Mouse (Mus musculus): ENCODE results near the gene Map4. TPM values are rescaled to one million over a fixed set of nuclear protein-coding genes. Genes with fewer than 3 reads are reported as not detected.
"Not testable (repeated sequence)": the region's sequence is repeated elsewhere in the genome, so short reads cannot be mapped to it uniquely, and the experiment has no call there.

Gene Map4
- polyA plus RNA-seq, 1 experiment from 2014 or later: 25.4 TPM

- peak within 1 kb of the TSS; percentile 76 for H3K4me2 ChIP-seq (replicated peaks; ENCODE audit: low read depth)
- WGBS: under 1% methylated on average over 17 of the region's 17 CpGs
These were observed 186.5 kb downstream of the Map4 start, which contains the start of gene Dhx30 for GRCm38 (mm10) chr9:110117779-110118139. Gene Dhx30 (minus strand): TSS chr9:110117830.

GRCm38 (mm10) chr9:110118249-110118648 is 187.0 kb downstream of the Map4 start:
- Histone ChIP-seq H3K27me3 (ENCODE audit: control insufficient read depth, insufficient read depth, low read length) (no peaks in the 10 kb centered on the region), H3K4me2 (replicated peaks; ENCODE audit: low read depth) (peak overlapping the region; percentile 76), H3K4me3 (ENCODE audit: low read depth, low read length) (peak overlapping the region; percentile 88), H3K27ac (replicated peaks) (peak overlapping the region; percentile 97; the same call in 1 of the 2 replicates), H3K9ac (ENCODE audit: low read length) (peak overlapping the region; percentile 86), H3K4me1 (replicated peaks; ENCODE audit: control insufficient read depth, insufficient read depth) (no peaks in the 10 kb centered on the region), H3K36me3 (ENCODE audit: control insufficient read depth, insufficient read depth, low read length) (no peaks in the 10 kb centered on the region), H3K9me3 (ENCODE audit: control insufficient read depth, low read length) (no peaks in the 10 kb centered on the region)
- DNase-seq (ENCODE audit: low spot score) (no peak), ATAC-seq (ENCODE audit: low FRiP score, low TSS enrichment) (no peak)
- TF ChIP-seq CTCF (IDR thresholded peaks at IDR 0.05; ENCODE audit: low read depth) (no peak), EP300 (optimal IDR thresholded peaks at IDR 0.05) (no peak)
- WGBS: 70% methylated on average over 1 of the region's 1 CpGs

More at GRCm38 (mm10) chr9:110117779-110118139, 186.5 kb downstream of the Map4 start, which contains the start of gene Dhx30:
- no peaks in the 10 kb centered on the region; the same call in 1 of the 2 replicates for H3K36me3 ChIP-seq (ENCODE audit: control insufficient read depth, insufficient read depth, low read length)
- DNase-seq (ENCODE audit: low spot score): no peak
- peak within 1 kb of the TSS; percentile 88 for H3K4me3 ChIP-seq (ENCODE audit: low read depth, low read length)
- no peaks in the 10 kb centered on the region for H3K27me3 ChIP-seq (ENCODE audit: control insufficient read depth, insufficient read depth, low read length)
- H3K9ac ChIP-seq (ENCODE audit: low read length): peak within 1 kb of the TSS; percentile 86
- H3K4me1 ChIP-seq (replicated peaks; ENCODE audit: control insufficient read depth, insufficient read depth): no peaks in the 10 kb centered on the region
- H3K9me3 ChIP-seq (ENCODE audit: control insufficient read depth, low read length): no peaks in the 10 kb centered on the region
- TF ChIP-seq EP300 (optimal IDR thresholded peaks at IDR 0.05) (no peak), CTCF (IDR thresholded peaks at IDR 0.05; ENCODE audit: low read depth) (no peak)
- H3K27ac ChIP-seq (replicated peaks): peak within 1 kb of the TSS; percentile 97
- no peak; the same call in 1 of the 2 replicates for ATAC-seq (ENCODE audit: low FRiP score, low TSS enrichment)

GRCm38 (mm10) chr9:110121424-110121823 is 190.2 kb downstream of the Map4 start:
- Histone ChIP-seq H3K9me3 (ENCODE audit: control insufficient read depth, low read length) (no peaks in the 10 kb centered on the region), H3K4me1 (replicated peaks; ENCODE audit: control insufficient read depth, insufficient read depth) (no peaks in the 10 kb centered on the region), H3K27me3 (ENCODE audit: control insufficient read depth, insufficient read depth, low read length) (no peaks in the 10 kb centered on the region), H3K36me3 (ENCODE audit: control insufficient read depth, insufficient read depth, low read length) (no peaks in the 10 kb centered on the region), H3K27ac (replicated peaks) (no peak overlapping the region), H3K4me2 (replicated peaks; ENCODE audit: low read depth) (no peak overlapping the region), H3K4me3 (ENCODE audit: low read depth, low read length) (no peak overlapping the region), H3K9ac (ENCODE audit: low read length) (no peak overlapping the region)
- WGBS: 65% methylated on average over 4 of the region's 4 CpGs
- TF ChIP-seq CTCF (IDR thresholded peaks at IDR 0.05; ENCODE audit: low read depth) (no peak), EP300 (optimal IDR thresholded peaks at IDR 0.05) (no peak)
- DNase-seq (ENCODE audit: low spot score) (no peak), ATAC-seq (ENCODE audit: low FRiP score, low TSS enrichment) (no peak)

GRCm38 (mm10) chr9:110123322-110123721 is 192.1 kb downstream of the Map4 start:
- Histone ChIP-seq H3K4me3 (ENCODE audit: low read depth, low read length) (no peak overlapping the region), H3K27me3 (ENCODE audit: control insufficient read depth, insufficient read depth, low read length) (no peaks in the 10 kb centered on the region), H3K36me3 (ENCODE audit: control insufficient read depth, insufficient read depth, low read length) (no peaks in the 10 kb centered on the region), H3K4me1 (replicated peaks; ENCODE audit: control insufficient read depth, insufficient read depth) (no peaks in the 10 kb centered on the region), H3K9me3 (ENCODE audit: control insufficient read depth, low read length) (no peaks in the 10 kb centered on the region), H3K27ac (replicated peaks) (no peak overlapping the region), H3K9ac (ENCODE audit: low read length) (no peak overlapping the region), H3K4me2 (replicated peaks; ENCODE audit: low read depth) (no peak overlapping the region)
- DNase-seq (ENCODE audit: low spot score) (no peak), ATAC-seq (ENCODE audit: low FRiP score, low TSS enrichment) (no peak)
- WGBS: 78% methylated on average over 2 of the region's 2 CpGs
- no peak for TF ChIP-seq EP300 (optimal IDR thresholded peaks at IDR 0.05)
- TF ChIP-seq CTCF (IDR thresholded peaks at IDR 0.05; ENCODE audit: low read depth): no peak

- not testable (repeated sequence) for ATAC-seq (ENCODE audit: low FRiP score, low TSS enrichment); H3K27me3 ChIP-seq (ENCODE audit: control insufficient read depth, insufficient read depth, low read length)
- WGBS: 23% methylated on average over 2 of the region's 2 CpGs
These were observed 192.8 kb downstream of the Map4 start for GRCm38 (mm10) chr9:110124008-110124540.

GRCm38 (mm10) chr9:110130896-110131524 is 199.8 kb downstream of the Map4 start:
- WGBS: 15% methylated on average over 10 of the region's 10 CpGs

More at GRCm38 (mm10) chr9:110124008-110124540, 192.8 kb downstream of the Map4 start:
- H3K27ac ChIP-seq (replicated peaks); H3K4me2 ChIP-seq (replicated peaks; ENCODE audit: low read depth); DNase-seq (ENCODE audit: low spot score); H3K36me3 ChIP-seq (ENCODE audit: control insufficient read depth, insufficient read depth, low read length); H3K9ac ChIP-seq (ENCODE audit: low read length); H3K9me3 ChIP-seq (ENCODE audit: control insufficient read depth, low read length); H3K4me3 ChIP-seq (ENCODE audit: low read depth, low read length); H3K4me1 ChIP-seq (replicated peaks; ENCODE audit: control insufficient read depth, insufficient read depth): not testable (repeated sequence)

More at GRCm38 (mm10) chr9:110130896-110131524, 199.8 kb downstream of the Map4 start:
- Histone ChIP-seq H3K4me3 (ENCODE audit: low read depth, low read length) (peak overlapping the region; percentile 92), H3K9ac (ENCODE audit: low read length) (peak overlapping the region; percentile 61), H3K4me2 (replicated peaks; ENCODE audit: low read depth) (peak overlapping the region; percentile 78), H3K9me3 (ENCODE audit: control insufficient read depth, low read length) (no peaks in the 10 kb centered on the region), H3K36me3 (ENCODE audit: control insufficient read depth, insufficient read depth, low read length) (no peaks in the 10 kb centered on the region), H3K4me1 (replicated peaks; ENCODE audit: control insufficient read depth, insufficient read depth) (no peaks in the 10 kb centered on the region), H3K27me3 (ENCODE audit: control insufficient read depth, insufficient read depth, low read length) (no peaks in the 10 kb centered on the region), H3K27ac (replicated peaks) (peak overlapping the region; percentile 91)
- DNase-seq (ENCODE audit: low spot score) (no peak), ATAC-seq (ENCODE audit: low FRiP score, low TSS enrichment) (no peak)
- TF ChIP-seq EP300 (optimal IDR thresholded peaks at IDR 0.05): no peak
- no peak for TF ChIP-seq CTCF (IDR thresholded peaks at IDR 0.05; ENCODE audit: low read depth)

Measured in stomach, postnatal 0 days (tissue).